Mouse (Mus musculus): ENCODE results near the gene Cltc.

DNA sequence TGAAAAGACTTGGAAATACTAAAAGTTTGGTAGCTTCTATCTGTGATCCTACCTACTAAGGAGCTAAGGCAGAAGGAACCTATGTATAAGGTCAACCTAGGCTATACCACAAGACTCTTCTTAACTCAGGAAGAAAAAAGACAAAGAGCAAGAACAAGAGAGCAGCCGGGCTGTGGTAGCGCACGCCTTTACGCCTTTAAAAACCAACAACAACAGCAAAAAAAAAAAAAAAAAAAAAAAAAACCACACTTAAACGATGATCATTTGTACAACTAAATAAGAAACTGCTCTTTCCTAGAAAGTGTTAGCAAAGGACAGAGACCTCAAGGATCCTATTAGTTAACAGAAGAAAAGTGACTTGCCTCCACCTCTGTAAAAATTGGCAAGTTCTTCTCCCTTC is 15.9 kb downstream of the Cltc start:
- TF ChIP-seq CTCF (IDR thresholded peaks at IDR 0.05; ENCODE audit: low read depth, low read length) (no peak), EP300 (IDR thresholded peaks at IDR 0.05; ENCODE audit: insufficient read depth, low read depth, low read length) (no peak)
